Mouse (Mus musculus) common myeloid progenitor, adult 5-6 weeks (primary cell): ENCODE results near the gene Sars. TPM values are rescaled to one million over a fixed set of nuclear protein-coding genes. Genes with fewer than 3 reads are reported as not detected.

Experiments used
- ATAC-seq: replicated peaks from 2 replicates; pipeline ENCODE4 v1.8.0; 2016; ENCODE audit warnings: low read depth, mild to moderate bottlenecking, moderate TSS enrichment, inconsistent platforms; ENCODE audit not compliant: poor library complexity, severe bottlenecking
- total RNA-seq: library from RNA; stranded (forward); fragments of 200-1000, 187-1606 nt; gene quantifications from 2 replicates; pipeline ENCODE4 v1.2.3, GENCODE M21; 2017

The Sars gene
- total RNA-seq: 291 and 329 TPM in 2 replicates

DNA sequence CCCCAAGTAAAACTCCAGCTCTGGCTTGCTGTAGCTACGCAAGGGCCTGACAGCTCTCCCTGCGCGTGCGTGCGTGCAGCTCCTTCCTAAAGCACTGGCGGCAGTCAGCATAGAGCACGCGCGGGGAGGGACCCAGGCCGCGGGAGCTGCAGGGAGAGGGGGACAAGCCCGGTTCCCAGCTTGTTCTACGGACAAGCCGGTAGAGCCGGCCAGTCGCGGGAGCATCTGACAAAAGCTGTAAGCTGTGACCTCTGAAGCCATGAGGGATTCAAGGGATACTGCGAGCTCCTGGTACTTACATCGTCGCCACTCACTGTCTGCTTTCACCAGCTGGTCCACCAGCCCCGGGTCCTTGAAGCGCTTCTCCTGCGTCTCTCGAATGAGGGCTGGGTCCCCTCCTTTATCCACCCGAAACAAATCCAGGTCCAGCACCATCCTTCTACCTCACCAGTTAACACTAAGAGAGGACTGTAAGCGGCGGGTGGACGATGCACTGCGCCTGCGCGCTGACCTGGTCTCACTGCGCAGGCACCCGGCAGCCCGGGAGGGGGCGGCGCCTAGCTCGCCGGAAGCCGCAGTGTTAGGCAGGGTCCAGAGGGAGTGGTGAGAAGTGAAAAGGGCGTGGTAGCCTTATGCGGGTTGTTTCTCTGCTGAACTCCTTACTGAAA is at the start of gene Sars:
Gene Sars (minus strand): TSS at position 512 of the 668 bp plus-strand sequence.
- peak; percentile 92 for ATAC-seq

DNA sequence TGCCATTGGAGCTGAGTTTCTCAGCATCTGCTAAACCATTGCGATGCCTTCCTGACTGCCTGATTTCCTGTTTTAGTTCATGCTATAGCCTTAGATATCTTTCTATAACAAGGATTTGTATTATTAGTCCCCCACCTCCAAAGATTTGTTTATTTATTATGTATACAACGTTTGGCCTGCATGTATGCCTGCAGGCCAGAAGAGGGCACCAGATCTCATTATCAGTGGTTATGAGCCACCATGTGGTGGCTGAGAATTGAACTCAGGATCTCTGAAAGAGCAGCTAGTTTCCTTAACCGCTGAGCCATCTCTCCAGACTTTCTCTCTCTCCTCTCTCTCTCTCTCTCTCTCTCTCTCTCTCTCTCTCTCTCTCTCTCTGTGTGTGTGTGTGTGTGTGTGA is 45.0 kb upstream of the Sars start:
- ATAC-seq: no peak

DNA sequence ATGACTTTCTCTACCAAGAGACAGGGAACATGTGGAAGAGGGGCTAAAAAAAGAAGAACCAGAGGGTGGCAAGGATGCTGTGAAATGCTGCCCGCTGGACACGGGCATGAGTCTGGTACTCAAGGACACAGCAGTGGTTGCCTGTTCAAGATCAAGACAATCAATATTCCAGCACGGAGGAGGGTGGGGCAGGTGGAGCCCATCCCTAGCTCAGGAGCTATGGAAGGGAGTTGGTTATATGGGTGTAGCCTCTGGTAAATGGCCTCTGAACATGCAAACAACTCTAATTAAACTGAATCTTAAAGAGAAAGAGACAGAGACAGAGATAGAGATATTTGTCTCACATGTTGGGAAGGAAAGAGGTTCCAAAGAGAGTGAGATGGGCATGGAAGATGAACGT is 39.7 kb upstream of the Sars start:
- ATAC-seq: no peak

- no peak for ATAC-seq
Observed at GRCm38 (mm10) chr3:108478800-108479199, 33.8 kb upstream of the Sars start.

DNA sequence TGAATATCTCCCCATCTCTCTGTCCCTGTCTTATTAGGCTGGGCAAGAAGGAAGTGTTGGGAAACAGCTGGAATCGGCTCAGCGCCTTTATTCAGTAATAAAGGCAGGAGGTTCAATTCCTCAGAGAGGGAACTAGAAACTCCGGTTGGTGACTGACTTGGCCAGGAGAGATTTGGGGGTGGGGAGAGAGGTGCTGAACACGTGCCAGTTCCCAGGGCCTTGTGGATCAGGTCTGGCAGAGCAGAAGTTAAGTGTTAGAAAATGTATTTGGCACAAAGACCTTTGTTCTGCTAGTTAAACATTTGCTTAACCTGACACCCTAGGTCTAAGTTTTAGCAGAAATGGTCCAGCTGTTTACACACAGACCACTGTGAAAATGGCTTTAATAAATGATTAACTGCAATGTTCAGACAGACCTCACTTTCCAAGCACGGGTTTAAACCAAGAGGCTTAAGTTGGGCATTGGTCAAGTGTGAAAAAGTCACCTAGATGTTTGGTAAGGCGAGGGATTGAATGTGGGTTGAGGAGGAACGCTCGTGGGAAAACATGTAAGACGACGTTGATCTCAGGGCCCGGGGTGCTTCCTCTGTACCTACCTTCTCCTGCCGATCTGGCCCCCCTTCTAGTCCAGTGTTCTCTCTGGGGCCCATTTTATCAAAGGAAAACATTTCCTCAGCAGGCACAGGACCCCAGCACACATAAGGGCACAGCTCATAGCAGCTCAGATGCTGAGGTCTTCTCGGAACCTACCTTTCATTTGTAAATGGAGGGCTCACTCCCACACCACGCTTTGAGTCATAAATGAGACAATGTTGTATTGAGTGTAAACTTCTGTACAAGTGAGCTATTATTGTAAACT is 32.0 kb upstream of the Sars start:
- ATAC-seq: no peak

GRCm38 (mm10) chr3:108475496-108475895 is 30.5 kb upstream of the Sars start:
- ATAC-seq: no peak

DNA sequence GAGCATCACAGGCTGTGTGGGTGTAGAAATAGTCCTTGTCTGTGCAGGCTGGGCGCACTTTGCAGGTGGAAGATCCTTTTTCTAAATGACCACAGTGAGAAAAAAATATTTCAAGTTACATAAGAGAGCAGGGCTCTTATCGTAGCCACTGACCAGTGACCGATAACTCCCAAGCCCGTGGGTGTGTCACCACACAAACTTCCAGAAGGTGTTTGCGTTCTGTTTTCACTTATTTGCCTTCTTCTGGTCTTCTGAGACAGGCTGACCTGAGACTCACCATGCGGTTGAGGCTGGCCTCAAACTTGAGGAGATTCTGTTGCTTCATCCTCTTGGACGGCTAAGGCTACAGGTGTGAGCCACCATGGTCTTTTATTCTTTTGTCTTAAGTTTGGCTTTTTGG is 30.0 kb upstream of the Sars start:
- no peak for ATAC-seq

- ATAC-seq: peak; percentile 46; the same call in 1 of the 2 replicates
Observed at GRCm38 (mm10) chr3:108467760-108468159, 22.8 kb upstream of the Sars start.

DNA sequence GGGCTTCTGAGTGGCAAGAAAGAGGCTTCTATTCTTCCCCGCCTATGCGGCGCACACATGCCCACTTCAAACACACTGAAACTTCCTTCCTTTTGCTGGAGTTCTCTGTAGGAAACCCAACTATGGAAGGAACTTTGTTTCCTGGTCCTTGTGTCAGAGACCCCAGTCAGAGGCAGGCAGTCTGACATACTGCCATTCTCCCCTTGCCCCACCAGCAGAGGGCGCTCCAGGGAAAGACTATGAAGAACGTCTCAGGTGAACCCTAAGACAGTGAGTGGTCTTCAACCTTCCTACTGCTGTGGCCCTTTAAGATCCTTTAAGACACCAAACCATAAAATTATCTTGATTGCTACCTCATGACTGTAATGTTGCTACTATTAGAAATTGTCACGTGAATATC is 21.4 kb upstream of the Sars start:
- ATAC-seq: 0 out of 2 replicates have a peak, but pooled peaks have one; percentile 42

DNA sequence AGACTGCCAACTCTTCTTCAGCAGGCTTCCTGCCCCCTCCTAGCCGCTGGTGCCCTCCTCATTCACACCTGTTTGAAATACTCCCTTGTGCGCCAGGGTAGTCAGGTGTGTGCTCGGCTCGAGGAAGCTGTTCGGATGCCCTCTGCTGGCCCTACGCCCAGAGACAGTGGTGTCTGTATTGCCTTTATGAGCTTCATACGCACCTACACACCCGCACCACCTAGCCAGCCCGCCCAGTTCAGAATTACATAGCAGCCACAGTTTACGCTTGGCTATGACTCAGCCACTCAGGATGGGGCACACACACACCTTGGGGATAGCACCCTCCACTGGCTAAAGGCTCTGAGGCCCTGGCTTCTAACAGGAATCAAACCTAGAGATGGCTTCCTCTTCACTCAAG is 13.9 kb upstream of the Sars start:
- peak; percentile 56 for ATAC-seq

DNA sequence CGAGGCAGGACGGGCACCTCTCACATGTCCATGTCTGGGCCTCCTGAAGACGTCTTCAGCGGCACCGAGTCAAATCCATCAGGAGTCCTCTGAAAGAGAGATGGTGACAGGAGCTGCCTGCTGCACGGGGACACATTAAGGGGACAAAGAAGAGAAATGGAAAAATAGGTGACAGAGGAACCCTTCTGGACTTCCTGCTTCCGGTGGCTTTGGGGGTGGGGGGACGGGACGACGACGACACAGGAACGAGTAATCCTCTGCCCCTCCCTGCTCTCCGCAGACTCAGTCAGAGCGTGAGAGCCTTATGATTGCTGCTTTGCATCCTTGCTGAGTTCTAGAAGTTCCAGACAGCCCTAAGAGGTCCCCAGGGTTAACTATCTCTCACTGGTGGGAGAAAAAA is 13.4 kb upstream of the Sars start:
- ATAC-seq: peak; percentile 80

DNA sequence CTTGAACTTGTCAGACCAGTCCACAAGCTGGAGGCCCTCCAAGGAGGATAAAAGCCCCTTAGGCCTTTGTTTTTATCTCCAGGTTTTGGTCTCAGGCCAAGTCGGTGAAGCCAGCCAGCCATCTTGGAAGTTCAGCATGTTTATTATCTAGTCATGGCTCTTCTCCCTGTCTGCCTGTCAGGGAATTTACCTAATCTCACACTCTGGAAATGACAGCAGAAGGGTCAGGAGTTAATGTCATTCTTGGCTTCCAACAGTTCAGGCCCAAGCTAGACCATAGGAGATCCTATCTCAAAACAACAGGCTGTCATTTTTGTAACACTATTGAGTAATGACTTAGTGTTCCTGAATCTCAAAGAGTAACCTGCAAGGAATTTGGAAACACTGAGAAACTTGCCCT is 9.2 kb upstream of the Sars start:
- ATAC-seq: no peak

- no peak for ATAC-seq
Observed at GRCm38 (mm10) chr3:108451969-108452368, 7.0 kb upstream of the Sars start.

- no peak for ATAC-seq
Observed at GRCm38 (mm10) chr3:108445366-108445705, 327 bp upstream of the Sars start.

GRCm38 (mm10) chr3:108444029-108444428 is 980 bp downstream of the Sars start:
- peak; percentile 62 for ATAC-seq

DNA sequence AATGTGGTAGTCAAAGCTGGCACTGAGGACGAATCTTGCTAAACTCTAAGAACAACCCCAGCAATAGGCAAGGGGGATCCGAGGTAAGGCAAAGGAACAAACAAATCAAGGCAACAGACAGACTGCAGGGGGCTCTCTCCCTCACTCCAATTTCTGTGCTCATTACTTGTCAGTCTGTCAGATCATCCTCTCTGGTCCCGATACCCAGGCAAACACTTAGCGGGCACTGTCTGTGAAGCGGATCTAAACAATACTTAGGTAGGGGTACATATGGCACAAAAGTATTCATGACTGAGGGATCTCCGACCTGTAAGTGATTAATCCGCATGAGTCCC is 8.7 kb downstream of the Sars start:
- ATAC-seq: no peak

- no peak for ATAC-seq
Observed at GRCm38 (mm10) chr3:108435701-108436379, 9.2 kb downstream of the Sars start.

DNA sequence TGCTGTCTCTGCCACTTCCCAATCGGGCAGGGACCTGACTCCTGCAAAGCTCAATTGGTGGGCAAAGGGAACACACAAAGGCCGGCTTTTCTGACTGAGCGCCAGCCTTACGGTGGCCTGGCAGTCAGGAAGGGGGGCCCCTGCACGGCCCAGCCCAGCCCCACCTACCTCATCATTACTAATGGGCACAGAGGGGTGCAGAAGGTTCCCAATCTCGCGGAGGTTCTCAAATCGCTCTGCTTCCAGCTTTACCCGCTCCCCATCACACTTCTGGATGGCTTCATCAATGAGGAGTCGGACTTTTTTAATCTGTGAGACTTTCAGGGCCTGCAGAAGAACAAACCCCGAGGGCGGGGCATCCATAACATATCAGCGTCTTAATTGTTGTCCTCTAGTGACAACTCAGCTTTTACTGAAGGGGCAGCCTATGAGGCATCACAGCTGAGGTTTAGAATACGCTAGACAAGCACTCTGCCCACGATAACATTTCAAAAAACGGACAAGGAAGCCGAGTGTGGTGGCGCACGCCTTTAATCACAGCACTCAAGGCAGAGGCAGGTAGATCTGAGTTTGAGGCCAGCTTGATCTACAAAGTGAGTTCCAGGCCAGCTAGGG is 11.0 kb downstream of the Sars start:
- no peak for ATAC-seq

GRCm38 (mm10) chr3:108433188-108433880 is 11.7 kb downstream of the Sars start:
- ATAC-seq: no peak

- ATAC-seq: no peak
Observed at GRCm38 (mm10) chr3:108432542-108433187, 12.3 kb downstream of the Sars start.
